Mouse (Mus musculus): Measurements from ENCODE around the gene Gm19426.

DNA sequence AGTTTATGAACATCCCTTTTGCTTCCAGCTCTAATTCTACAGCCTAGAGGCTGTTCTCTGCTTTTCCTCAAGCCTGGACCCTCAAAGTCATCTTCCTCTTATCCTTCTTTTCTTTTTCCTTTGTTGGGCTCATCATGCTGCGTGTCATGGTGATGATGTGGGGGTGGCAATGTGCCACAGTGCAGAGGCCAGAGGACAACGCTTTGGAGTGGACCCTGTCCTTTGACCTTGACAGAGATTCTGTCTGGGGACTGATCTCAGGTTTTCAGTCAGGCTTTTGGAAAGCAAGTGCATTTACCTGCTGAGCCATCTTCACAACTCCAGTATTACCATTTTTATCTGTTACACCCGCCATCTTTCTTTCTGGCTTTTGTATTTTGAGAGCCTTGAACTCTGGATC lies 12.2 kb downstream of the Gm19426 start:
- TF ChIP-seq ZMIZ1 (IDR thresholded peaks at IDR 0.05; ENCODE audit: low read depth, low read length) (no peak), EP300 (IDR thresholded peaks at IDR 0.05; ENCODE audit: low read depth in 1 of 2, low read length in 2 of 2) (no peak), GATA1 (IDR thresholded peaks at IDR 0.05; ENCODE audit: low read depth, low read length) (no peak), POLR2A (IDR thresholded peaks at IDR 0.05; ENCODE audit: control insufficient read depth in 1 of 2, insufficient read depth in 1 of 2, low read depth in 1 of 2, low read length in 2 of 2, poor library complexity in 1 of 2) (no peak), NELFE (IDR thresholded peaks at IDR 0.05; ENCODE audit: low read depth, low read length) (no peak), MAX (IDR thresholded peaks at IDR 0.05; ENCODE audit: low read length) (no peak), CHD1 (IDR thresholded peaks at IDR 0.05; ENCODE audit: low read depth, low read length) (no peak)
